Mouse (Mus musculus): ENCODE results near the gene Pirb.

- TF ChIP-seq CTCF (conservative IDR thresholded peaks at IDR 0.05; ENCODE audit: low read length): no peak
- no peak for TF ChIP-seq POU5F1 (IDR thresholded peaks at IDR 0.05; ENCODE audit: borderline replicate concordance, low read length)
- TF ChIP-seq NANOG (IDR thresholded peaks at IDR 0.05; ENCODE audit: borderline replicate concordance, low read length): no peak
These were observed 35.5 kb downstream of the Pirb start for GRCm38 (mm10) chr7:3684698-3685097.

Data from E14TG2a.4 (cell line).